Mouse (Mus musculus) C2C12 (cell line): ENCODE measurements around the gene 1700013G24Rik.

Experiments
- CEBPB ChIP-seq: IDR thresholded peaks from one replicate; pipeline ENCODE4 v1.6.1; 2011; ENCODE audit warnings: low read depth, mild to moderate bottlenecking, control low read depth, moderate library complexity
- CTCF ChIP-seq: IDR thresholded peaks from one replicate; pipeline ENCODE4 v1.5.1; 2011; ENCODE audit not compliant: control insufficient read depth, insufficient read depth, insufficient read length
- FOSL1 ChIP-seq: IDR thresholded peaks from one replicate; pipeline ENCODE4 v1.8.0; 2011; ENCODE audit warnings: mild to moderate bottlenecking, low read length; ENCODE audit not compliant: poor library complexity, insufficient read depth, severe bottlenecking
- MAX ChIP-seq: IDR thresholded peaks from one replicate; pipeline ENCODE4 v1.6.1; 2011; ENCODE audit warnings: mild to moderate bottlenecking, control low read depth
- MYOD1 ChIP-seq: IDR thresholded peaks from one replicate; pipeline ENCODE4 v1.6.1; 2011; ENCODE audit warnings: low read depth; ENCODE audit not compliant: control insufficient read depth, insufficient read length
- MYOG ChIP-seq: IDR thresholded peaks from one replicate; pipeline ENCODE4 v1.6.1; 2011; ENCODE audit not compliant: control insufficient read depth, insufficient read length; ENCODE audit errors: extremely low read depth
- USF1 ChIP-seq: IDR thresholded peaks from one replicate; pipeline ENCODE4 v1.6.1; 2011; ENCODE audit warnings: low read depth, mild to moderate bottlenecking, control low read depth, moderate library complexity

GRCm38 (mm10) chr4:137443625-137444024, 9.5 kb upstream of the 1700013G24Rik start:
- TF ChIP-seq CTCF (peak; percentile 16), MAX (no peak), MYOD1 (no peak), MYOG (no peak), USF1 (no peak), FOSL1 (no peak), CEBPB (no peak)
